Mouse (Mus musculus) brain, embryonic 14.5 days (tissue): ENCODE results near the gene Dst.

Experiments
- CTCF ChIP-seq: fragments of 200-500 bp; IDR thresholded peaks from 2 replicates; pipeline ENCODE4 v1.5.1; 2012; ENCODE audit warnings: inconsistent platforms, mild to moderate bottlenecking, moderate library complexity, borderline replicate concordance; ENCODE audit not compliant: insufficient read depth, insufficient read length; ENCODE audit errors: extremely low read depth
- POLR2A ChIP-seq: fragments of 200-500 bp; IDR thresholded peaks from 2 replicates; pipeline ENCODE4 v1.6.1; 2012; ENCODE audit warnings: mild to moderate bottlenecking, inconsistent platforms, borderline replicate concordance; ENCODE audit not compliant: poor library complexity, insufficient read depth, insufficient read length, severe bottlenecking; ENCODE audit errors: extremely low read depth

DNA sequence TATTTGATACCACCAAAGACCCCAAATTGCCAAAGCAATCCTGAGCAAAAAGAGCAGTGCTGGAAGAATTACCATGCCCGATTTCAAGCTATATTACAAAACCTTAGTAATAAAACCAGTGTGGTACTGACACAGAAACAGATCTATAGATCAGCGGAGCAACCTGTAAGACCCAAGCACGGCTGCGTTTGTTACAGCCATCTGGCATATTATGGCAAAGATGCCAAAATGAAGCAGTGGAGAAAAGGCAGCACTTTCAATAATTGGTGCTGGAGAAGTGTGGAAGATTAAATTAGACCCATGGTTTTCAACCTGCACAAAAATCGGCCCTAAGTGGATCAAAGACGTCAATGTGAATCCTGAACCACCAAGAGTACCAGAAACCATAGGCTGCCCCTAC lies 47.6 kb downstream of the Dst start:
- TF ChIP-seq CTCF (no peak), POLR2A (no peak)
